In the genomic region with DNA sequence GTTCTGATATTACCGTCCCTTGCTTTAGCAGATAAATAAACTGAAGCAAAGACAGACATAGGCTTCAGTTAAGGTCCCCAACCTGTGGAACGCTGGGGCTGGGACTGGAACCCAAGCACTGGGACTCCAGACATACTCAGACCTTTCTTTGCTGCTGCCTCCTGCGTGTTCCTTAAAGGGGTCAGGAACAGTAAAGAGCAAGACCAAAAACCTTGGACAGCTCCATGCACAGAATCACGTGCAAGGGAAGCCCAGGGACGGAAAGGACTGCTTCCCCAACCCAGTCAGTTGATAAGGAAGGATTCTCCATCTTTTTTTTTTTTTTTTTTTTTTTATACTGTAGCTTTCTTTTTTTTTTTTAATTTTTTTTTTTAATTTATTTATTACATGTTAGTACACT, we compare ENCODE assay signal across 11 mouse cellular contexts. TPM values are rescaled to one million over a fixed set of nuclear protein-coding genes. Genes with fewer than 3 reads are reported as not detected.
DNase-seq lines count a peak whose midpoint lies in the region; ATAC-seq lines count a peak whose summit lies in the region.
"Had no signal": no experiment of that assay in that cellular context is flagged by ENCODE, and none has a peak within 500 bp of the region (broad histone marks: within the 10 kb centered on the region; RNA-seq: fewer than 3 reads in every experiment).

No protein-coding gene starts in this region.

- H3K4me2 ChIP-seq in forebrain, embryonic 14.5 days (ENCODE audit: low read length) = peak overlapping the region; percentile 95; the same call in 1 of the 2 replicates
- H3K4me2 ChIP-seq in forebrain, embryonic 11.5 days (ENCODE audit: low read depth, low read length, severe bottlenecking) = no peak overlapping the region
- peak overlapping the region; percentile 98 for H3K4me2 ChIP-seq in limb, embryonic 13.5 days (replicated peaks)

- no peak overlapping the region; the same call in 1 of the 2 replicates for H3K9ac ChIP-seq in forebrain, embryonic 14.5 days (ENCODE audit: low read length)
- no peak overlapping the region for H3K9ac ChIP-seq in forebrain, embryonic 11.5 days (ENCODE audit: low read length)
- no peak overlapping the region for H3K9ac ChIP-seq in limb, embryonic 13.5 days

- no peak for ATAC-seq in forebrain, embryonic 14.5 days
- ATAC-seq in forebrain, embryonic 11.5 days (replicated peaks; ENCODE audit: low FRiP score) = no peak
- no peak for ATAC-seq in limb, embryonic 13.5 days (ENCODE audit: low FRiP score, low read depth)
- ATAC-seq in CD4-positive, CD25-positive, alpha-beta regulatory T cell, adult 4 months = no peak

- no peak overlapping the region for H3K27ac ChIP-seq in forebrain, embryonic 14.5 days (ENCODE audit: low read depth, low read length)
- no peak overlapping the region for H3K27ac ChIP-seq in forebrain, embryonic 11.5 days (ENCODE audit: low read depth, low read length)
- H3K27ac ChIP-seq in limb, embryonic 13.5 days = no peak overlapping the region
- H3K27ac ChIP-seq: macrophage had no signal

- H3K36me3 ChIP-seq in forebrain, embryonic 14.5 days (ENCODE audit: control insufficient read depth, insufficient read depth, low read length) = peaks cover 15% of the 10 kb centered on the region
- H3K36me3 ChIP-seq in forebrain, embryonic 11.5 days (ENCODE audit: control insufficient read depth, insufficient read depth, low read length) = no peaks in the 10 kb centered on the region
- H3K36me3 ChIP-seq in limb, embryonic 13.5 days = peaks cover 9% of the 10 kb centered on the region; the same call in 1 of the 2 replicates

- no peaks in the 10 kb centered on the region for H3K27me3 ChIP-seq in forebrain, embryonic 14.5 days (replicated peaks; ENCODE audit: control insufficient read depth, insufficient read depth, low read length)
- H3K27me3 ChIP-seq in forebrain, embryonic 11.5 days (ENCODE audit: control insufficient read depth, insufficient read depth, low read length) = no peaks in the 10 kb centered on the region
- no peaks in the 10 kb centered on the region for H3K27me3 ChIP-seq in limb, embryonic 13.5 days
- H3K27me3 ChIP-seq: forebrain, embryonic 13.5 days had no signal

- H3K4me1 ChIP-seq in forebrain, embryonic 14.5 days (ENCODE audit: control insufficient read depth, insufficient read depth, low read length) = peaks cover 10% of the 10 kb centered on the region; the same call in 1 of the 2 replicates
- 0 out of 2 replicates have a peak, but pooled peaks cover 1% of the 10 kb centered on the region for H3K4me1 ChIP-seq in forebrain, embryonic 11.5 days (replicated peaks; ENCODE audit: control insufficient read depth, insufficient read depth, low read length)
- peaks cover 16% of the 10 kb centered on the region for H3K4me1 ChIP-seq in limb, embryonic 13.5 days

- peak; percentile 3 for DNase-seq in forebrain, embryonic 14.5 days (ENCODE audit: low spot score)
- DNase-seq in forebrain, embryonic 11.5 days (ENCODE audit: low spot score) = no peak
- DNase-seq in kidney, postnatal 10 days = peak; percentile 34
- no peak for DNase-seq in kidney, adult 9 months
- peak; percentile 43 for DNase-seq in NIH3T3 (ENCODE audit: low read depth)
- DNase-seq in left cerebral cortex, postnatal 10 days (ENCODE audit: extremely low spot score in 1 of 2, low spot score in 2 of 2) = no peak
- DNase-seq: cerebellum, adult 11 months had no signal

- WGBS in forebrain, embryonic 14.5 days = 42% methylated on average over 5 of the region's 5 CpGs
- WGBS in forebrain, embryonic 11.5 days = 34% methylated on average over 5 of the region's 5 CpGs
- WGBS in limb, embryonic 13.5 days = 25% methylated on average over 5 of the region's 5 CpGs

- intact Hi-C loops in left cerebral cortex, postnatal 10 days (cut with DNase I) = loop anchor here (5.0 kb wide), 2 partner anchors 45 to 65 kb away; partner anchors contain the start of gene Hmgcs1

- H3K4me3 ChIP-seq in forebrain, embryonic 14.5 days (ENCODE audit: low read depth, low read length) = no peak overlapping the region
- no peak overlapping the region for H3K4me3 ChIP-seq in forebrain, embryonic 11.5 days (ENCODE audit: low read depth, low read length)
- H3K4me3 ChIP-seq in limb, embryonic 13.5 days = 0 out of 2 replicates have a peak overlapping the region, but pooled peaks have one; percentile 60

- H3K9me3 ChIP-seq in forebrain, embryonic 14.5 days (replicated peaks; ENCODE audit: control insufficient read depth, low read length) = no peaks in the 10 kb centered on the region
- H3K9me3 ChIP-seq in forebrain, embryonic 11.5 days (ENCODE audit: control insufficient read depth, low read length) = no peaks in the 10 kb centered on the region
- no peaks in the 10 kb centered on the region for H3K9me3 ChIP-seq in limb, embryonic 13.5 days
- H3K9me3 ChIP-seq: forebrain, embryonic 13.5 days had no signal

RNA-seq across cellular contexts. Expression of gene Nim1k, which starts 1.1 kb away (rescaled TPM):
- 6.8 and 7.2 TPM in 2 replicates for polyA plus RNA-seq in forebrain, embryonic 14.5 days (2014; fragmentation: Nextera tagmentation; extraction: Ambion mirVana)
- 4.9 and 5.8 TPM in 2 replicates for polyA plus RNA-seq in forebrain, embryonic 11.5 days (2014; fragmentation: Nextera tagmentation; extraction: Ambion mirVana)
- 2.3 and 2.8 TPM in 2 replicates for polyA plus RNA-seq in limb, embryonic 13.5 days (2015; fragmentation: Nextera tagmentation; extraction: Ambion mirVana)
- polyA plus RNA-seq in CD4-positive, CD25-positive, alpha-beta regulatory T cell, adult 4 months (2017; shearing (Covaris generic)) = 1 to 10 TPM in 1 of 2 experiments, under 1 TPM in 1; 0.75 to 1.1 TPM
- total RNA-seq in left cerebral cortex, postnatal 10 days (2021) = 10 to 100 TPM; 15.2 to 16.3 TPM

RNA-seq across cellular contexts. Expression of gene Zfp131, which starts 33.9 kb away (rescaled TPM):
- polyA plus RNA-seq in forebrain, embryonic 14.5 days (2014; fragmentation: Nextera tagmentation; extraction: Ambion mirVana) = 41.7 and 44.5 TPM in 2 replicates
- 49.2 and 50.7 TPM in 2 replicates for polyA plus RNA-seq in forebrain, embryonic 11.5 days (2014; fragmentation: Nextera tagmentation; extraction: Ambion mirVana)
- 41.3 and 42.3 TPM in 2 replicates for polyA plus RNA-seq in limb, embryonic 13.5 days (2015; fragmentation: Nextera tagmentation; extraction: Ambion mirVana)
- polyA plus RNA-seq in CD4-positive, CD25-positive, alpha-beta regulatory T cell, adult 4 months (2017; shearing (Covaris generic)) = 10 to 100 TPM; 26.1 to 29.2 TPM
- total RNA-seq in left cerebral cortex, postnatal 10 days (2021) = 10 to 100 TPM; 41.5 to 44.3 TPM

Comparison
In these comparisons a context has a peak if more than half of its experiments do, and no peak if none do; other contexts are left out.
1. DNase-seq: peak in forebrain, embryonic 14.5 days (single experiment), kidney, postnatal 10 days (single experiment) and NIH3T3 (single experiment); none in forebrain, embryonic 11.5 days (single experiment), kidney, adult 9 months (single experiment) and left cerebral cortex, postnatal 10 days (0 of 2).